ENCODE assay signal across 11 mouse cellular contexts in genomic region chr1:194341758-194342157, GRCm38 (mm10).
"Had no signal": no experiment of that assay in that cellular context is flagged by ENCODE, and none has a peak within 500 bp of the region (broad histone marks: within the 10 kb centered on the region; RNA-seq: fewer than 3 reads in every experiment).

No protein-coding gene starts in this region.

- H3K27me3 ChIP-seq: limb, embryonic 13.5 days; neural tube, embryonic 12.5 days had no signal

- H3K36me3 ChIP-seq: limb, embryonic 13.5 days; neural tube, embryonic 12.5 days had no signal

- H3K4me3 ChIP-seq: limb, embryonic 13.5 days; myocyte; neural tube, embryonic 12.5 days had no signal

- H3K9me3 ChIP-seq: limb, embryonic 13.5 days; neural tube, embryonic 12.5 days had no signal

- ATAC-seq: intestine, embryonic 16.5 days had no signal

- H3K9ac ChIP-seq: limb, embryonic 13.5 days; lung, embryonic 14.5 days; neural tube, embryonic 12.5 days had no signal

- H3K27ac ChIP-seq: limb, embryonic 13.5 days; neural tube, embryonic 12.5 days; stomach, postnatal 0 days had no signal

- H3K4me2 ChIP-seq: limb, embryonic 13.5 days; lung, embryonic 14.5 days; neural tube, embryonic 12.5 days had no signal

- DNase-seq: kidney, adult 8-10 months; kidney, postnatal 10 days; left cerebral cortex, postnatal 4 days; lung, embryonic 14.5 days; lung, postnatal 10 days; lung, postnatal 4 days had no signal
